Mouse (Mus musculus): ENCODE measurements around the gene B130006D01Rik.

B130006D01Rik gene

DNA sequence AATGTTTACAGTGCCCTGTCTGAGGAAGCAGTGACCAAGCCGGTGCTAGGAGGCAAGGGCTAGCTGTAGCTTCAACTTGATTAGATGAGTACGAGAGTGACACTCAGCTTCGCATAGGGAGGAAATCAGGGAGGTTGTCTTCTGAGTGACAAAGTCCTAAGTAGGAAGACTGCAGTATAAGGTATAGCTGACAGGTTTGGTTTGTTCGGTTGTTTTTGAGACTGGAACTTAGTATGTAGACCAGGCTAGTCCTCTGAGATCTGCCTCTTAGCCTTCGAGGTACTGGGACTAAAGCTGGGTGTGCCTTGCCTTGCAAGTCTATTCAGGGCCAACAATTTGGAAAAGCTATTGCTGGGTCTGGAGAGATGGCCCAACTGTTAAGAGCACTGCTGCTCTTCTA lies at the start of gene B130006D01Rik:
B130006D01Rik (plus strand) TSS at position 301 of the 400 bp plus-strand sequence.
- no peak for DNase-seq (ENCODE audit: low spot score)

DNA sequence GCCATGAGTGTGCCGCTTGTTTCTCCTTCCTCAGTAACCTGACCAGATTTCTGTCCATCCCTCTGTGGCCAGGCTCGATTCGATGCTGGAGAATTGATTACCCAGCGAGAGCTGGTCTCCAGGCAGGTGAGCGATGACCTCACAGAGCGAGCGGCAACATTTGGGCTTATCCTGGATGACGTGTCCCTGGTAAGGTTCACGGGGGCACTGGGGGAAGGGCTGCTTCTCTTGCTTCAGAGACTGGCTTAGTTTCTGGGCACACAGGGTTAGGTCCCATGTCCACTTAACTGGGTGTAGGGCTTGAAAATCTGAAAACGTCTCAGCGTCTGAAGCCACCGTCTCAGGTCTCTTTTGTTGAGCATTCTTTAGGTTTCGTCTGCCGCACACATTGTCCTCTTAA lies 47.9 kb upstream of the B130006D01Rik start:
- no peak for DNase-seq (ENCODE audit: low spot score)

DNA sequence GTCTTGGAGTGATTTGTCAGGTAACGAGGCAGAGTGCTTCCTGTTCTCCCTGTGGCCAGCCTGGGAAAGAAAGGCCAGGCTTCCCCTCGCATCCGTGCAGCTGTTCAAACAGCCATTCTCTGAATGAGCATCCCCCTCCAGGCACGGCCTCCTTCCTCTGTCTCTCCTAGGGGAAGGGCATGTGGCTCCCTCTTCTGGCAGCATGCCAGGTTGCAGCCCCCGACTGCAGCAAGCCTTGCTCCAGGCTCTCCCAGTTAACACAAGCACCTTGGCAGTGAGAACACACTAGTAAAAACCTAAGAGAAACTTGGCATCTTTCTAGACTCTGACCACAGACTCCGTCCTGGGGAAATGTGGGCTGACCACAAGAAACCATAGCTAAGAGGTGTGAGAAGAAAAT lies 47.1 kb upstream of the B130006D01Rik start:
- DNase-seq (ENCODE audit: low spot score): peak; percentile 45

DNA sequence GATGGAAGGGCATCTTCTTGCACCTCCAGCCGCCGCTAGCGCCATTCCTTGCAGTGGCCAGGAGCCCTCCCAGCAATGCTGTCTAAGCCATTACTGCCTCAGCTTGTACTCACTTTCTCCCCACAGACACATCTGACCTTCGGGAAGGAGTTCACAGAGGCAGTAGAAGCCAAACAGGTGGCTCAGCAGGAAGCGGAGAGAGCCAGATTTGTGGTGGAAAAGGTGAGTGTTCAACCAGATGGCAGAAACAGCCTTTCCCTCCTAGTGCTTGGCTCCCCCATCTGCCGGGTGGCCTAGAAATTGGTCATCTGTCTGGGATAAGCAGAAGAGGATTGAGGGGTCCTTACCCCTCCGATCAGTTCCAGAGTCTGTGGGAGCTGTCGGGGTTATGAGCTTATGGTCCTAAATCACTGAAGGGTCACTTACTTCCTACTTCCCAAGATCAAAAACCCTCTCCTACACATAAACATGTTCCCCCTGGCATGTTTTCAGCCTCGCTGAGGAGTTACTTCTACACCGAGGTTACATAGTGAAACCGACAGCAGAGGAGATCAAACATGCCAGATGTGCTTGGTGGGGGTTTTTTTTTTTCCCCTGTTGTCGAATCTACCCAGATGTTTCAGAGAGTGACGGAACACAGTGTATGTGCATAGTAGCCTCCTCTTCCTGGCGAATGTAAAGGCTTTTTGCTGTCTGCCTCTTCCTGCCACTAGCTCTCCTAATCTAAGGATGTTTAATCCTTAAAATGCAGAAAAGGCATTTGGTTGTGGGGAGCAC lies 45.3 kb upstream of the B130006D01Rik start:
- no peak for DNase-seq (ENCODE audit: low spot score)

DNA sequence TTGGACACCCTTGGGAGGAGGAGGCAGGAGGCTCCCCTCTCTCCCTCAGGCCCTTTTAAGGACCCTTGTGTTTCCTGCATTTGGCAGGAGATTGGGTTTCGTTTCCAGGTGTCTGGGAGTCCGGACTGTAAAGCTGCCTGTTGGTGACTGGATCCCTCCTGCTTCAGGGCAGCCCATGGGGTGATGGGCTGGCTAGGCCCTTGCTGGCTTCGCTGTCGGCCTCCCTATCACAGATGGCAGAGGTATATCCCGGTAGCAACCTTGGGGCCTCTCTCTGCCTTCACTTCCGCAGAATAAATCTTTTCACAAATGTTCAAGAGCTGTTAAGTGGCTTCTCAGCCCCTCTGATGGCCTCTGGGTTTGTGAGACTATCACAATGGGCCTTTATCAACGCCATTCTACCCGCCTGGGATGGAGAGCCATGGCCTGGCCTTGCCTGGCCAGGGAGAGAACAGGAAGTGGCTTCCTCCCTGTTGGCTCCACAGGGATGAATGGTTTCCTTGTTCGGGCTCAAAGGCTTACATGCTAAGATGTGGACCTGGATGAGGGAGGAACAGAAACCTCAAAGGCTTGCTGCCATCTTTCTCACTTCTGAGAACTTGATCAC lies 41.3 kb upstream of the B130006D01Rik start:
- no peak for DNase-seq (ENCODE audit: low spot score)

DNA sequence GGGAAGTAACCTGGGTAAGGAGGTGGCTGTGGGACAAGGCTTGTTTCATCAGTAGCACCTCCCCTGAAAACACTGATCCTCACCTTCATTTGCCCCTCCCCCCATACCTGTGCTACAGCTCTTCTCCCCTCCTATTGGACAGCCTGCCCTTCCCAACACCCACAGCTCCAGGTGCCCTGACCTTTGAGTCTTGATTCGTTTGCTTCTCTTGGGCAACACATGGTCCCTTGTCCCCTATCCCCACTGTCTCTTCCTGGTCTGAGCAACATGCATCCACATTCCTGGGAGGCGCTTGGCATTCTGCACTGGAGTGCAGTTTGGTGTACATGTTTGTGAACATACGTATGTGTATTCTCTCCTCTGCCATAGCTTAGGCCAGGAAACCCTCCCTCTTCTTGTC lies 40.4 kb upstream of the B130006D01Rik start:
- DNase-seq (ENCODE audit: low spot score): no peak

DNA sequence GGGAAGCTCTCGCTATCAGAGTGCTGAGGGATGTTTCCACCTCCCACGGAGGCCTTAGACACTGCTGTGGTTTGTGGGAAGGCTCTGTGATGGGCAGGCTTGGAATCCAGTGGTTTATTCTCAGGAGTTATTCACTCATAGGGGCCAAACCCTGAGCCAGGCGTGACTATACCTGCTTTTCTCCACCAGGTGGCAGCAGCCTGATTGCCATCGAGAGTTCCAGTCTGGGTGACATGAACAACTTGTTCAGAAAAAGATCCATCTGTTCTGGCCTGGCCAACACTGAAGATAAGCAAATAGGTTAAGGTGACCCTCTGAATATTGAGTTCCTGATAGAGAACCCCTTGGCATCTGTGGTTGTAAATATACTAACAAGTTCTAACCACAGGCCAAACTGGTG lies 37.4 kb upstream of the B130006D01Rik start:
- DNase-seq (ENCODE audit: low spot score): peak; percentile 78

DNA sequence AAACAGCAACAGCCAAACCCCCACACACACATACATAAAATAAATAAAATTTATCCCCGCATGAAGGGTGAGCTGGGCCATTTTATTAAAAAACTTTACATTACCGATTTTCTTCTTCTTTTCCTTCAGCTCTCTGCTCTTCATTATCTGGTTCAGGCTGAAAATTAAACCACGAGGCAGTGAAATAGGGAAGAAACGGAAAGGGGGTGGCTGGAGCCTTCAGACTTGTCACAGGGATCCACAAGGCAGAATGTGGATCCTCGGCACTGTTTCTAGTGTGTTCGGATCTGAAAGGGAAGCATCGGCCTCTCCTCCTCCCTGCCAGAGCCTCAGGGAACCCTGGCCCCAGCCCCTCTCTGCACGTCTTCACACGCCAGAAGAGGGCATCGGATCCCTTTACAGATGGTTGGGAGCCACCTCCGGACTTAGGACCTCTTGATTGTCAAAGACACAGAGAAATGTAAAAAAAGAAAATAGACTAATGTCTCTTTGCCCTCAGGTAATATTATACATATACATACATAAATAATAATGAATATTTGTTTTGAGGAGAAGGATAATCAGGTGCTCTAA lies 36.2 kb upstream of the B130006D01Rik start:
- DNase-seq (ENCODE audit: low spot score): peak; percentile 52

DNA sequence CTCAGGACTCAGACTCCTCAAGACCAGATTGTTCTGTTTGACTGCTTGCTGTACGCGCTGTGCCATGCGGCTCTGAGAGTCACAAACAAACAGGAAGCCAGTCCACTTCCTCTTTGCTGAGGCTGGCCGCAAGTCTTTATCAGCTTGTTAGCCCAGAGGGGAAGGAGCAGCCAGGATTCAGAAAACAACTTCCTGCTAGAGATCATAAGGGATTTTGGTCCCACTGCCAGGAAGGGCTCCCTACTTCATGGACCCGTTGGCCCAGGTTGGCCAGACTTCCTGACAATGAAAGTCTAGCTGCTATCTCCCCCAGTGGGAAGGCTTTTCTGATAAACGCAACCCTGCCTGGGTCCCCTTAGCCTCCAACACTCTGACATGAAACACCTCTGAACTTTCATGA lies 34.9 kb upstream of the B130006D01Rik start:
- peak; percentile 45 for DNase-seq (ENCODE audit: low spot score)

DNA sequence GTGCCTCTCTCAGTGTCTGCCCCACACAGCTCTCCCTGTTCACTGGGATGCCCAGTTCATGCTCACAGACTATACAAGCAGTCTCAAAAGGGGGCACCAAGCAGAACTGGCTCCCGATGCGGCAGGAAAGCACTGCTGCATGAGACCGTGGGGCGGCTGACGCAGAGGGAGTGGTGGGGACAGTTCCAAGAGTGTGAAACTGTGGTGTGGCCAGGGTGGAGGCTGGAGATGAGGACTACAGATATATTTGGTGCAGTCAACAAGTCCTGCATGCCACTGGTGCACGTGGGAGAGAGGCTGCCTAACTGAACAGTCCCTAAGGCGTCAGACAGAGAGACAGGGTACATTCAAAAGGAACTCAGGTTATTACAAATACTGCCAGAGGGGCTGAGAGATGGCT lies 34.4 kb upstream of the B130006D01Rik start:
- peak; percentile 58 for DNase-seq (ENCODE audit: low spot score)

DNA sequence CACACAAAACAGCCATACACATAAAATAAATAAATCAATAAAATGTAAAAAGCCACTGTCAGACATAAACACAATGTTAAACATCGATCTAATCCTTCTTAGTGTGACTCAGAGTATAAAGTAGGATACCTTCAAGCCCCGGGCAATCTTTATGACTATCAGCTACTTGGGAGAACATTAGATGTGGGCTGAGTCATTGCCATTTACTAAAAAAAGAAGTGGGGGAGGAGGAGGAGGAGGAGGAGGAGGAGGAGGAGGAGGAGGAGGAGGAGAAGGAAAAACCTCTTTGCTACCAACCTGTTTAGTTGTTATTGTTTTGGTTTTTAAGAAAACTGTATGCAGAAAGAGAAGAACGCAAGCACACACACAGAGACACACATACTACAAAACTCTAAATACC lies 33.8 kb upstream of the B130006D01Rik start:
- no peak for DNase-seq (ENCODE audit: low spot score)

DNA sequence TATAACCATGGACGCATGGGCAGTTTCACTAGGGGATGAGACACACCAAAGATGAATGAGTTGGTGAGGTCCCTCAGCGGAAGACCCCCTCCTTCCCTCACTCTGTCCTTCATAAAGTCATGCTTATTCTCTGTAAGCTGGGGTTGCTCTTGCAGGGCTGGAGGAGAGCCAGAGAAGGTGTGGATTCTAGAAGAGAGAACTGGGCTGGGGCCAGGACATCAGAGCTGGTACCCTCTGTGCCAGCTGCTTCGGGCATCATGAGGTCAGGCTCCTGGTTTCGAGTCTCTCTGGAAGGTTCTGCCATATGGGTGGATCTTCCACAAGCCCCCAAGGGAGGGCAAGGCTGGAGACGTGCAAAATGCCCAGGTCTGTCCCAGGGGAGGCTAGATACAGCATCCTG lies 24.8 kb upstream of the B130006D01Rik start:
- no peak for DNase-seq (ENCODE audit: low spot score)

DNA sequence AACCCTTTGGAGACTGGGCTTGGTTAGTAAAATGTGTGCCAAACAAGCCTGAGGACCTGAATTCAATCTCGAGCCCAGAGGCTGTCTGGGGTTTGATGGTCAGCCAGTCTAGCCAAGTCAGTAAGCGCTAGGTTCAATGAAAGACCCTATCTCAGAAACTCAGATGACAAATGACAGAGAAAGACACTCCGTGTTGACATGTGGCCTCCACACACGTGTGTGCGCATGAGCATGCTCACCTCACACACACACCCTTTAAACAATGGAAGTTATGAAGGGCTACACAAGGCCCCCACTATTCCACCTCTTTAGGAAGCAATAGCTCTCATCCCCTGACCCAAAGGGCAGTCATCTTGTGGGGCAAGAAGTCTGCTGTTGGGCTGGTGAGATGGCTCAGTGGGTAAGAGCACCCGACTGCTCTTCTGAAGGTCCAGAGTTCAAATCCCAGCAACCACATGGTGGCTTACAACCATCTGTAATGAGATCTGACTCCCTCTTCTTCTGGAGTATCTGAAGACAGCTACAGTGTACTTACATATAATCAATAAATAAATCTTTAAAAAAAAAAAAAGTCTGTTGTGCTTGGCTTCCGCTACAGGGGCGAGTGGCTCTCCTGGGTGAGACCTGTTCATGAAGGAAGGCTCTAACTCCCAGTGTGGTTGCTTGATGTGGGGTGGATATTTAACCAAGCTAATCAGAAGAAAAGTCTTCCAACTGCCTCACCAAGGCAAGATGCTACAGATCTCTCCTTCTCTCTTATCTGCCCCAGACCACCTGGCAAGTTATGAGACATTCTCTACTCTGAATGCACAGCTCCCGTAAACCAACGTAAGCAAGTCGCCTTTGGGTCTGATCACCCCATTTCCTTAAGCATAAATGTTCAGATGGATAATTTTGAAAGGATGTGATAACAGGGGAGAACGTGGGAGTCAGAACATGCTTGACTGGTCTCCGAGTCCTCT lies 22.3 kb upstream of the B130006D01Rik start:
- peak; percentile 68 for DNase-seq (ENCODE audit: low spot score)

DNA sequence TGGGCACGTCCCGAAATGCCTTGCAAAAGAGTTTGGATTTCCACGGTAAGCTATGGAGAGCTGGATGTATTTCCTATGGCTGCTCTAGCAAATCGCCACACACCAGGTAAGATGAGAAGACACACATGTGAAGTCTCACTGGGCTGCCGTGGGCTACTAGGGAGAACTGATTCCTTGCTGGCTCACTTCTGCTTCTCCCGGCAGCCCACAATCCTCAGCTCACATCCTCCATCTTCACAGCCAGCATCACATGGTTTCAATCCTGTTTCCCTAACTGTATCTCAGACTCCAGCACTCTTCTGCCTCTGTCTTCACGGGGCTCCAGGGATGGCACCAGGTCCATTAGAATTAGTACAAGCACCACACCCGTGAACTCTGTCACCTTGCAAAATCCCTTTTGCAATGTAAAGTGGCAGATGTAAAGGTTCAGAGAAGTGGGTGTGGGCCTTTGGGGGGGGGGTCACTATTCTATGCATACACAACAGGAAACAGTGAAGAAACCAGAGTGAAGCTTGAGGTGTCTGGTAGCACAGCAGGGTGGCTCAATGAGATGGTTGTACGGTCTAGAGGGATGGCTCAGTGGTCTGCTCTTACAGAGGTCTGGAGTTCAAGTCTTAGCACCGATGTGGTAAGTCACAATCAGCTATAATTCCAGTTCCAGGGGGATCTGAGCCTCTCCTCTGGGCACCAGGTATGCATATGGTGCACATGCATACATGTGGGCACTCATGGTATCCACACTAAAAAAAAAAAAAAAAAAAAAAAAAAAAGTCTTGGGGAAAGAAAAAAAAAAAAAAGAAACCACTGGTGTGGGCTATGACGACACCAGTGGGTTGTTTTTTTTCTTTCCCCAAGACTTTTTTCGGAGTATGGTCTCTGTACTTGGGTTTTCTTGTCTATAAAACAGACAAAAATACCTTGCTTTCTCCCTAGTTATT lies 19.1 kb upstream of the B130006D01Rik start:
- no peak for DNase-seq (ENCODE audit: low spot score)

DNA sequence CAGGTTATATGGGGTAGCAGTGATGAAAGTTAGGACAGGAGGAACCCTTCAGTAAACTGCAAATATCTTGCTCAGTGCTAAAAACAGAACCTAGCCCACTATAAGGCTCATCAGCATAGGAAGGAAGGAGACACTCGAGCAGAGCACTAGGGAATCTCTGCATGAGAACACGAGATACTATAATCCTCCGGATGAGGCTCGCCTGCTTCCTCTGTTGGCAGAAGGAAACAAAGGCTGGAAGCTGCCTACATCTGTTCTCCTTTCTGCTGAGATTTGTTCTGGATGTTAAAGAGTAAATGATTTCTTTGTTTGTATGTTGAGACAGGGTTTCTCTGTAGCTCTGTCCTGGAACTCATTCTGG lies 18.4 kb upstream of the B130006D01Rik start:
- no peak for DNase-seq (ENCODE audit: low spot score)

DNA sequence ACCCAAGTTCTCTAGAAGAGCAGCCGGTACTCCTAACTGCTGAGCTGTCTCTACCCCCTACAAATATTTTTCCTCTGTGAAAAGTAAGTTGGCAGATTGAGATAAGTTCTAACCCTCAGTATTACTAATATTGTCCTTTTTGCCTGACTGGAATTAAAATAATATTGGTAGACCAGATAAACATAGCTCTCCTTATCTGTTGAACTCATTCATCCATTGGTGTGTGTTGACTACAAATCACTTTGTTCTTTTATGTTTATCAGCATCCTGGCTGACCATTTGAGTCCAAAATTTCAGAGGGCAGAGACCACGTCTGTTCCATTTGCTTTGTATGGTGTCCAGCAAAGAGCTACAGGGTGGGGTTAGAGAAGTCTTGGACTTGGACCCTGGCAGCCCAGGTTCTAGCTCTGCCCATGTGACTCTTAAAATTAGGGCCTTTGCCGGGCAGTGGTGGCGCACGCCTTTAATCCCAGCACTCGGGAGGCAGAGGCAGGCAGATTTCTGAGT lies 13.8 kb upstream of the B130006D01Rik start:
- no peak for DNase-seq (ENCODE audit: low spot score)

DNA sequence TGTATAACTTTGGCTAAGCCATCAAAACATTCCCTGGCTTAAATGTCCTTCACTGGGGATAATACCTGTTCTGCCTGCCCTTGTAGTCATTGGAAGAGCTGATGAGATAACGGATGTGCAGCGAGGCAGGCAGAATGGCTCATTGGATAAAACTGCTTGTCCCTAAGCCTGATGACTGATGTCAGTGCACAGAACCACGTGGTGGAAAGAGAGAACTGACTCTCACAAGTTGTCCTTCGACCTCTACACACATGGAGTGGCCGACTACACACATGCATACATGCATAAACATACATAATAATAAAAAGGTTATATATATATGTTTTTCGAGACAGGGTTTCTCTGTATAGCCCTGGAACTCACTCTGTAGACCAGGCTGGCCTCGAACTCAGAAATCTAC lies 12.9 kb upstream of the B130006D01Rik start:
- no peak for DNase-seq (ENCODE audit: low spot score)

DNA sequence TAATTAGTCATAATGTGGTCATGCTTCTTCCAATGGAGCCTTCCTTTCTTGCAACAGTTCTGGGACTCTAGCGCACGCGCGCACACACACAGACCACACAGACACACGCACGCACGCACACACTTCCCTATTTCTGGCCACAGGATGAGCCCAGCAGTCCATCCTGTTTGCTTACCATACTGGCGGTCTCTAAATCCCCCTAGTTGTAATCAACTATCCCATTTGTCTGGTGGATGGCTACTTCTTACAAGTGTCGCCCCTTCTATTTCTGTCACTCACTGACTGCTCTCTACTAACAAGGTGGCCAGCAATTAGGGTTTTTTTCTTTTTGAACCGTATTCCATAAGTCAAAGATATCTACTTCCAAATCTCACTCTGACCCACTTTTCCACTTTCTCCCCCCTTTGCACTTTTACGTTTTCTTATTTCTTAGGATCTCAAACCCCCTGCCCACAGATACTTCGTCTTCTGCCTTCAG lies 11.3 kb upstream of the B130006D01Rik start:
- DNase-seq (ENCODE audit: low spot score): no peak

DNA sequence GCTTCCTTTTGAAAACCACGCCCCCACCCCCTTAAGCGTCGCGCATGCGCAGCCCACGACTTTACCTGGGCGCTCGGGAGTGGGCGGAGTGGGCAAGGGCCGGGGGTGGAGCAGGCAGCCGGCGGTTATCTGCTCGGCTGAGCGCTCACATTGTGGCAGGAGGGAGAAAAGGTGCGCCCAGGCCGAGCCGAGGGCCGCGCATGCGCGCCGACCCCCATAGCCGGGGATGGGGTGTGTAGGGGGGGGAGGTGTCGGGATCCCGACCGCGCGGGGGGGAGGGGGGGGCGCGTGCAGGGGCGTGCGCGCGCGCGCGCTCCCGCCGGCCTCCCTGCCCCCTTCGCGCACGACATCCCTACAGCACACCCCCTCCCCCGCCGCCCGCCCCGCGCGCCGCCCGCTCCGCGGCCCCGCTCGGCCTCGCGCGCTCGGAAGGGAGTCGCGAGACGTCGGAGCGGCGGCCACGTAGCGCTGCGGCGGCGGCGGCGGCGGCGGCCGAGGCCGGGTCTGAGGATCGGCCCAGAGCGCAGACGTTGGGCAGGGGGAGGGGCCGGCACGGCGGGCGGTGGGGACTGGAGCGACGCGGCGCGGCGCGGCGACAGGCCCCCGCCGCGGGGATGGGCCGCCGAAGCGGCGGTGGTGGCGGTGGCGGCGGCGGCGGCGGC lies 10.7 kb upstream of the B130006D01Rik start, which contains the start of gene Zfp652:
Zfp652 (plus strand) TSS at position 111 of the 662 bp plus-strand sequence.
- peak; percentile 86 for DNase-seq (ENCODE audit: low spot score)

DNA sequence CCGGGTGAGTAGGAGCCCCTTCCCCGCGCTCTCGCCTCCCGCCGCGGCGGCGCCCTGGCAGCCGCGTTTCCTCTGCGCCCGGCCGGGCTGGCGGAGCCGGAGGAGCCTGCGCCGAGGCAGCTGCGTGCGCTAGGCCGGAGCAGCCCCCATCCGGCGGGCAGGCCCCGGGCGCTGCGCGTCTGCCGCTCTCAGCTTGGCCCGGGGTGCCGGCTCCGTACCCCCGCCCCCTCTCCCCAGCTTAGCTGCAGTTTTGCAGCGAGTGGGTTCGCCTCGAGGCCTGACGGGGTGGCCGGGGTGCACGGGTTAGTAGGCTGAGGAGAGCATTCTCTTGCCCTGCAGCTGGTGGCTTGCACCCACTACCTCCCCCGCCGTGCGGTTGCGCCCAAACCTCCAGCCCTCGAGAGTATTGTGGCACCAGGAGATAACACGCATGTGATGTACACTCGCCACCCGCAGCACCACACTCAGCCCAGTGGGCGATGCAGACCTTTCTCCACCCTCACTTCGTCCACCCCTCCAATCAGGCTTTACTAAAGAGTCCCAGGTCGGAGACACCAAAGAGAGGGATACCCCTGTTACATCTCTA lies 10.1 kb upstream of the B130006D01Rik start:
- peak; percentile 66 for DNase-seq (ENCODE audit: low spot score)
